Mouse (Mus musculus) left cerebral cortex, adult 18-20 months (tissue): ENCODE results near the gene 1700013F07Rik. TPM values are rescaled to one million over a fixed set of nuclear protein-coding genes. Genes with fewer than 3 reads are reported as not detected.
"Not testable (repeated sequence)": the region's sequence is repeated elsewhere in the genome, so short reads cannot be mapped to it uniquely, and the experiment has no call there.

ENCODE experiments used
- DNase-seq, 2 experiments: peaks; one replicate each; pipeline ENCODE4 v3.0.0; 2021 to 2022; ENCODE audit warnings: low spot score in 2 of 2, mixed read lengths in 1 of 2
- total RNA-seq, 2 experiments: library from RNA; stranded (reverse); gene quantifications; 2 replicates each; pipeline ENCODE4 v1.2.3; 2021

The 1700013F07Rik gene
- total RNA-seq, 2 experiments from 2014 or later = 1.00 to 2.8 TPM

DNA sequence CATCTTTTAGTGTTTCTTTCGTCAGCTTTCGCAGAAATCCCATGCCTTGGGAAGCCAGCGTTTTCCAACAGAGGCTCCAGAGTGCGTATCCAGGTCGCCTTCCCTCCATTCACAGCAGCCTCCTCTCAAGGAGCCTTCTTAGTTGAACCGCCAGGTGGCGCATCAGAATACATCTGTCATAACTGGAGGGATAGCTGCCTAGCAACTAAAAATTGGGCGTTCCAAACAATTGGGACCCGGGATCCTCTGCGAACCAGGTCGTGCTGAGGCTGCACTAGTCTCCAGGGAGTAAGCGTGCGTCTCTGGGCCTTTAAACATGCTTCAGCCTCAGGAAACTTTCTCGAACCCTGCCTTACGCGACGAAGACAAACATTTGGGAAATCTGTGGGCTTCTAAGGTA is 3.4 kb downstream of the 1700013F07Rik start:
- peak; percentile 92 to 93 for DNase-seq

DNA sequence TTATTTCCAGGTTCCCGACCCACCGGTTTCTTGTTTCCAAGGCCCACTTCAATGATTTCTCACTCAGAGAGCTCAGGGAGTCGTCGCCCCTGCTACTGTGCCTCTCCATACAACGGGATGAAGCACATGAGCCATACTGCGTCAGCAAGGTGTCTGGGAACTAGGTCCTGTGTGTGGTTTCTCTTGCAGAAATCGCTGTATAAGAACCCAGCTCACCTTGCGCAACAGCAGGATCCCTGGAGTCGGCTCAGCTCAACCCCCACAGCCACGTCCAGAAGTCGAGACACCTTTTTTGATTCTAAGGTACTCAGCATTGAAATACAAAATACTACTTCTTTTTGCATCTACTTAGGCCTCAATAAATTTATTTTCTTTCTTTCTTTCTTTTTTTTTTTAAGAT is 8.3 kb downstream of the 1700013F07Rik start:
- DNase-seq = no peak

DNA sequence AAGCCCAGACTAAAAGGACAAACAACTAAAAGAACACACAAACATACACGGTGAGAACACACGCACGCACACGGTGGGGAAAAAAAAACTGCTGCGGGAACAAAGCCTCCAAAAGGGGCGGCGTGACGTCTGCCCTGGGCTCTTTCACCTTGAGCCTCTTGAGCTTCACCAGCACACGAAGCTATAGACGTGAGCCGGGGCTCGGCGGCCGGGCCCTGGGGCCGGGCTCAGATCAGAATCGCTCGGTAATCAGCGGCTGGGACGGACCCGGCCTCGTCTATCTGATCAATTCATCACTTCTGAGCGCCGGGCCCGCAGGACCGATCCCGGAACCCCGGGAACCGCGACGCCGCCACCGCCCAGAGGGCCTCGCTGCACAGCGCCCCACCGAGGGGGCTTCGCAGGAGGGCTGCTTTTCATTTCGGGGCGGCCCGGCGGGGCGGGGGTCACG is 20.2 kb downstream of the 1700013F07Rik start:
- peak; percentile 21 to 39 for DNase-seq

DNA sequence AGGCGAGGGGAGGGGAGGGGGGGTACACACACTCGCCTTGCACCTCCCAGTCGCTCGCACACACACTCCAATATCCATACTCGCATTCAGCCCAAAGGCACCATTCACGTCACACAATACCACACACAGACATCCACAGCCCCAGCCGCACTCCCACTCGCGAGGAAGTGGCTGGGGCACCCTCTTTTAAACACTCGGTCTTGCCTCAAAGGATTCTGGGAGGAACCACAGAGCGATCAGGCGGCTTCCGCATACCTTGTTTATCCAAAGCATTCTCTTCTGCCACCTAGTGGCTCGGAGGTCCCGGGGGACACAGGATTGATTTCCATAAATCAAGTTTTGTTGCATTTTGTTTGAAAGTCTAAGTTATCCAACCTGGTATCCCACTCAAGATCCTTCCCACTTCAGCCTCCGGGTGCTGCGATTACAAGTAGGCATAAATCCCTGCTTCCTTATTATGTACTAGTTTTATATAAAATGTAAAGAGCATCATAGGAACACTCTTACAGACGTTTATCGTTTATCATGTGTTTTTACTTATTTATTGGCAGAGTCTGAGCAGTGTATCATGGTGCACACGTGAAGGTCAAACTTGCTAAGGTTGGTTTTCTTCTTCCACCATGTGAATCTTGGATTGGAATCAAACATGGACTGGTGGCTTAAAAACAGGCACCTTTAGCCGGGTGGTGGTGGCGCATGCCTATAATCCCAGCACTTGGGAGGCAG is 20.8 kb downstream of the 1700013F07Rik start:
- DNase-seq = peak; percentile 93 to 96

DNA sequence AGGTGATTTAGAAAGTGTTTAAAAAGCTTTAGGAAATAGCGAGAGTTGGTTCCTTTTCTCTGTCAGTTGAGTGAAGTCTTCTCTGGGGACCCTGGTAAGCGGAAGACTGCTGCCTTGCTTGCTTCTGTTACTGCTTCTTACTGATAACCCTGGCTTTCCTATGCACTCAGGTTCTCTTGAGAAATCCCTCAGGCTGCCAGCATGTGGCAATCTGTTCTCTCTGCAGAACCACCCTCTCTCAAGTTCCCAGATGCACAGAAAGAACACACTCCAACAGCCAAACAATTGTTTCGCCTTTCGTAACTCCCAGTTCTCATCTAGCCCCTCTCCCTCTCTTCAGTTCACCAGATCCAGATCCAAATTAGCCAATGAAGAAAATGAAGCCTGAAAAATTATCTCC is 23.9 kb downstream of the 1700013F07Rik start:
- no peak for DNase-seq

DNA sequence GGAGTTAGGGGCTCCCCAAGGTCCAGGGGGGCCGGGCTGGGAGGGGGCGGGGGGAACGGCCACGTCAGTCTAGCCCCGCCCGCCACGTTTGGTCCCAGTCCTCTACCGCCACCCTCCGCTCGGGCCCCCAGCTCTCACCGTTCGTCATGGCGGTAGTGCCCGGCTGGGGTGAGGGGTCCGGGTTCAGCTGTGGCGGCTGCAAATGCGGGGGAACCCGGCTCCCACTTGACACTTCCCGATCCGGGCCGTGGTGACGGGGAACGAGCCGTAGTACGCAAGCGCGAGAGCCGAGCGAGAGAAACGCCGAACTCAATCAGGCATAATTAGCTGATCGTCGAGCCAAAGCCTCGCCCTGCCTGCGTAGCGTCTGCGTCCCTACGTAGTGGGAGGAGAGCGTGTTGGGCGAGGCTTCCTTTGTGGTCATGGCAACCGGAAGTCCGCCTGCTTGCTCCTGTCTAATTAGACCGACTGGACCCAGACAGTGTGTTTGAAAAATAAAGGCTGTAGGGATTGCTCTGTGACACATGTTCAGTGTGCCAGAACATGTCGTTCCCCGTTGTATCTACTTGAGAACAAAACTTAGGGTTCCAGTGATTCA is 28.3 kb downstream of the 1700013F07Rik start, which contains the start of gene Tmem167b:
Tmem167b (minus strand) TSS at position 334 of the 598 bp plus-strand sequence.
- DNase-seq = peak; percentile 98

DNA sequence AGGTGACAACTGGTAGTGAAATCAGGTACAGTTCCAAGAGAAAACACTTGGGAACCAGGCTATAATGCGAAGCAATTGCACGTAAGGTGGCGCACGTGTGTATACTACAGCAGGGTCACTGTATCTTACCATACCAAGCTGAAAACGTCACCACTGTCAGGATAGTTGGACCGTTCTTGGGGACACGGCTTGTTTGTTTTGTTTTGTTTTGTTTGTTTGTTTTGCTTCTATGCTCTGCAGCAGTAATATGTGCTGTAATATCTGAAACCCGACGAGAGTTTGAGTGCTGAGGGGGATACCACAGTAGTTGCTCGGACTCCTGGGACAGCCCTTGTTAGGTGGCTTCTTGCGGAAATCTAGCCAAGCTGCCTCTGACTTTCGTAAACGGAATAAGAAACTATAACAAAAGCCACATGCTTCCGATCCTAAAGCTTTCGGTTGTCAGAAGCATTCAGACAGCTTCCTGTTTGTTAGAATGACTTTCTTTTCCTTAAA is 28.9 kb downstream of the 1700013F07Rik start:
- DNase-seq = no peak

DNA sequence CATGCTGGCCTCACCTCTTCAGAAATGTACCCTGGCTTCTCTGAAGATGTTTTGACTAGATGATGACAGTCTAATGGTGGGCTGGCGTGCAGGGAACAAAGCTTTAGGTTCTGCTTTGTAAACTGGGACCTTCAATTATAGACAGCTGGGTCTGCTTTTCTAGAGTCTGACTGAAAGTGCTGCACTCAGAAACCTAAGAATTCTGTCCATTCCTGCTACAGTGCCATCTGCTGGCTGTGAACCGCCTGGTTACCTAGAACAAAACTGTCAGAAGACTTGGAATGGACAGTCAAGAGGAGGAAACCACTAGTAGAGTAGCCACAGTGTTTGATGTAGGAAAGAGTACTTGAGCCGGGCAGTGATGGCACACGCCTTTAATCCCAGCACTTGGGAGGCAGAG is 29.4 kb downstream of the 1700013F07Rik start:
- peak; percentile 80 to 81 for DNase-seq

DNA sequence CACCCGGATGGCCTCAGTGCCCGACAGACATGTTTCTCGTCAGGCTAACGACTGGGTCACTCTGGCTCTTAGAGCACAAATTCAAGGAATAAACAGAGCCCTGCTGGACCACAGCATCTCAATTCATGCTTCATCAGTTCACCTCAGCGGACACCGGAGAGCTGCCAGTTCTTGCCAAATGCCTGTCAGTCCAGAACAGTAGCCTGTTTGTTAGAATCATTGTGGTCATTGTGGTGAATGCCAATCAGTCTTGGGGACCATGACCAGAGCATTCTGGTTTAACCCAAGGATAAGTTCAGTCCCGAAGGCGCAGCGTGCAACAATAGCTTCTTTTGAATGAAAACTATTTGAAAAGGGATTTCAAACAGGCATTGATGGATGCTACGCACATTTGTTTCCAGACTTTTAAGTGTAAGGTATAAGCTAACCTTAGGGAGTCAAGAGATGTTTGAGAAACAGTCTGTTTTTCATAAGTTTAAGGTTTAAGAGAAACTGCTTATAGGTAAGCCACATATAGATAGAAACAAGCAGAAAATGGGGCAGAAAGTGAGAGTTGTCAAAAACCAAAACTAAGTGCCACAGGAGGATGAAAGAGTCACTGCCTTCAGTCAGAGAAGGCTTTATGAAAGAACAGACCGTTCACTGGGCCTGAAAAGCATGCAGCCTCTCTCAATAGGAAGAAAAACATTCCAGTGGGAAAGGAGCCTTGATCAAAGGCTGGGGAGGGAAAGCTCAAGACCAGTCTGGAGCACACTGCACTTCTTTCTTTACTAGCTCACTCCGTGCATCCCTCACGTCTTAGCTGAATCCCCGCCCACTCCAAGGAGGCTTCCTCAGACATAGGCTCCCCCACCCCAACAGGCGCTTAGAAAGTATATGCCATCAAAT is 34.3 kb downstream of the 1700013F07Rik start:
- DNase-seq = no peak

DNA sequence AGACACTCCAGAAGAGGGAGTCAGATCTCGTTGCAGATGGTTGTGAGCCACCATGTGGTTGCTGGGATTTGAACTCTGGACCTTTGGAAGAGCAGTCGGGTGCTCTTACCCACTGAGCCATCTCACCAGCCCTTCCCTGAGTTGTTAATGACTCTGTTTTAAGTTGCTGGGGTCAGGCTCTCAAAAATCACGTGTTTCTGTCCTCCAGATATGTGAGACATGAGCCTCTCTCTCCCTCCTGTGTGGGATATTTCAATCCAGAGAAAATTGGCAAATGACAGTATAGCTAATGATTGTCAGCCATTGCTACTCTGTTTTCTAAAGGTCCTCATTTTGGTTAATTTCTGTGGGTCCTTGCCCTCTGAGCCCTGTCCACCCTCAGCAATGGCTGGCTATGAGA is 35.7 kb downstream of the 1700013F07Rik start:
- DNase-seq = not testable (repeated sequence)

DNA sequence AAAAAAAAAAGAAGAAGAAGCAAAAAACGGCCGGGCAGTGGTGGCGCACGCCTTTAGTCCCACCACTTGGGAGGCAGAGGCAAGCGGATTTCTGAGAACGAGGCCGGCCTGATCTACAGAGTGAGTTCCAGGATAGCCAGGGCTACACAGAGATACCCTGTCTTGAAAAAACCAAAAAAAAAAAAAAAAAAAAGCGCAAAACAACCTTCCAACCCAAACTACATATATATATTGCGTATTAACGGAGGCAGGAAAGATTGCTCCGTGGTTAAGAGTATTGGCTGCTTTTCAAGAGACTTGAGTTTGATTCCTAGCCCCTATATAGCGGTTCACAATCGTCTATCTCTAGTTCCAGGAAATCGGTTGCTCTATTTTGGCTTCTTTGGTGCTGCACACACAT is 36.9 kb downstream of the 1700013F07Rik start:
- DNase-seq = no peak

DNA sequence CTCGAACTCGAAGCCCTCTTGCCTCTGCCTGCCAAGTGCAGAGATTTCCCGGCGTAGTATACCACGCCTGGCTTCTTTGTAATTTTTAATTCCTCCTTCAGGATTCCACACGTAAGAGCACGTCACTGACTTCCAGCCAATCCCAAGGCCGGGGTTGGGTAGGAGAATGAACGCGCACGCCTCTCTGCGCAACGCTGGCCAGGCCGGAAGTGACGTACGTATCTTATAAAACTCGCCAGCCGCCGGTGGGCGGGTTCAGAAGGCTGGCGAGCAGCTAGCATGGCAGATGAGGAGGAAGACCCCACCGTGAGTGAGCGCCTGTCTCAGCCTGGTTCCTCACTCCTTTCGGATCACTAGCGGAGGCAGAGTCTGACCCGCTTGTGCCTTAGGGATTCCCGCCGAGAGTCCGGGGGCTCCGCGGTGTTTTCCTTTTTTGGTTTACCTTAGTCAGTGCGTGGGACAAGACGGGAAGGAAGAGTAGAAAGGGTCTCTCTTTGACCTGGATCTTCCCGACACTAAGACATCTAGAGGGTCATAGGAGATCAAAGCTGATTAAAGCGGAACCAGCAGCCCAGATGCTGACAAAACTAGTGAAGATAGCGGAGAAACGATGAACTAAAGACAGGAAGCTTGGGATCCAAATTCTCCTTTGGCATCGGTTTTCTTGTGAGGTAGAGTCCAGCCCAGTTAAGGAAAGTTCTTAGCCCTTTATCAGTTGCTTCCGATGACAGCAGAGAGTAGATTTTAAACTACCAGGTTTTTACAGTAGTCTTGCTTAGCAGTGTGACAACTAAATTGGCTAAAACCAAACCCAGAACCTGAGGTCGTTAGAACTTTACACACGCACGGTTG is 37.7 kb downstream of the 1700013F07Rik start, which contains the start of gene Taf13:
Taf13 (plus strand) TSS at position 256 of the 852 bp plus-strand sequence.
- peak; percentile 97 to 98 for DNase-seq

DNA sequence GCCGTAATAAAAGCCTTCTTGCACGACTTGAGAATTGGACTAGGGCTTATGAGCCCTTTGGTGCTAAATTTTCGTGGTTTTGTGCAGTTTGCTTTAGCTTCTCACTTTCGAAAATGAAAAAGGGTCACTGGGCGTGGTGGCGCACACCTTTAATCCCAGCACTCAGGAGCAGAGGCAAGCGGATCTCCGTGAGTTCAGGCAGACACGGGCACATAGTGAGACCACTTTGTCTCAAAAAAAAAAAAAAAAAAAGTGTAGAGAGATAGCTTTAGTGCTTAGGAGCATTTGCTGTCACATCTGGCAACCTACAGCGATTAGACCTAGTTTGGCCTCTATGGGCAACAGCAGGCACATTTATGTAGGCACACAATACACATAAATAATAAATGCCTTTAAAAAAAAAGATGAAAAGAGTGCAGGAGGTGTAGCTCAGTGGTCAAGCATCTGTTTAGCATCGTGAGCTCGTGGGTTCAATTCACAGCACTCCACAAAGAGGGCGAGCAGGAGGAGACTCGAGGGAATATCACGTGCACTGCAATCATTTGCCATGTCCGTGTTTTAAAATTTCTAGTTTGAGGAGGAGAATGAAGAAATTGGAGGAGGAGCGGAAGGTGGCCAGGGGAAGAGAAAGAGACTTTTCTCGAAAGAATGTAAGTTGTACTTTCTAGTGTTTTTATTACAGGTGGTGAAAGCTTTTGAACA is 38.5 kb downstream of the 1700013F07Rik start:
- DNase-seq = no peak

DNA sequence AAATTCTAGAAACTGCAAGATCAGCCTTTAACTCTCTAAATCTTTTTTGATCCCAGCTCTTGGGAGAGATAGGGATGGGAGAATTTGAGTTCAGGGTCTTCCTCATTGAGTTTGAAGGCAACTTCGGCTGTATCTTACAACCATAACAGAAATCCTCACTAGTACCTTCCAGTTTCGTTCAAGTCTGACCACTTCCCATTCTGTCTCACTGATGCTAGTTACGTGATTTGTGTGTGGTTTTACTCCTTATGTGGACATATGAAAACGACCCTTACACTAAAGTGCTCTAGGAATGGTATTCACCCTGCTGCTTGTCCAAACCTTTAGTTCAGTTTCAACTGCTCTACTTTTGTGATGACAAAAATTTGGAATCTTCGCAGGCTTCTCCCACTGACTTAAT is 40.1 kb downstream of the 1700013F07Rik start:
- DNase-seq = no peak

DNA sequence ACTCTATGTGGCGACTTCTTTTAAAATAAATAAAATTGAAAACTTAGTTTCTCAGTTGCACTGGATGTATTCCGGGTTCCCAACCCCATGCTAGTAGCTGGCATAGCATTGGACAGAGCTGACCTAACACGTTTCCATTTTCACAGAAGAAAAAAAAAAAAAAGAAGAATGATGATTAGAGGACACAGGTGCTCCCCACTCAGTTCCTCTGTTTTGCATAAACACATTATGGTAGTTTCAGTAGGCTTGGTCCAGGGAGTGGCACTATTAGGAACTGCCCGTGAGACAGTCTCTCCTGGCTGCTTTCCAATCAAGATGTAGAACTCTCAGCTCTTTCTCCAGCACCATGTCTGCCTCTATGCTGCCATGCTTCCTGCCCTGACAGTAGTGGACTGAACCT is 50.6 kb downstream of the 1700013F07Rik start:
- no peak for DNase-seq

DNA sequence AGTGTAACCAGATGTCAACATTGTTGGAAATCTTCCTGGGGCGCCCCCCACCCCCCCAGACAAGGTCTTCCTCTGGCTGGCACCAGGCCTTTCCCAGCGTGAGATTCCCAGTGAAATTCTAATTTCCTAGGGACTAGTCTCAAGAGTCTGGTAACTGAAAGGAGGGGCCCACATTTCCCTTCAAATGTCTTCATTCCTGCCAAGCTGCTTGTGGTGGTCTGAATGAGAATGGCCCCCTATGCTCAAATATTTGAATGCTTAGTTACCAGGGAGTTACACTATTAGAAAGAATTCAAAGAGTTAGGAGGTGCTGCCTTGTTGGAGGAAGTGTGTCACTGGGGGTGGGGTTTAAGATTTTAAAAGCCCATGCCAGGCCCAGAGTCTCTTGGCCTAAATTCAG is 54.5 kb downstream of the 1700013F07Rik start:
- DNase-seq = no peak

DNA sequence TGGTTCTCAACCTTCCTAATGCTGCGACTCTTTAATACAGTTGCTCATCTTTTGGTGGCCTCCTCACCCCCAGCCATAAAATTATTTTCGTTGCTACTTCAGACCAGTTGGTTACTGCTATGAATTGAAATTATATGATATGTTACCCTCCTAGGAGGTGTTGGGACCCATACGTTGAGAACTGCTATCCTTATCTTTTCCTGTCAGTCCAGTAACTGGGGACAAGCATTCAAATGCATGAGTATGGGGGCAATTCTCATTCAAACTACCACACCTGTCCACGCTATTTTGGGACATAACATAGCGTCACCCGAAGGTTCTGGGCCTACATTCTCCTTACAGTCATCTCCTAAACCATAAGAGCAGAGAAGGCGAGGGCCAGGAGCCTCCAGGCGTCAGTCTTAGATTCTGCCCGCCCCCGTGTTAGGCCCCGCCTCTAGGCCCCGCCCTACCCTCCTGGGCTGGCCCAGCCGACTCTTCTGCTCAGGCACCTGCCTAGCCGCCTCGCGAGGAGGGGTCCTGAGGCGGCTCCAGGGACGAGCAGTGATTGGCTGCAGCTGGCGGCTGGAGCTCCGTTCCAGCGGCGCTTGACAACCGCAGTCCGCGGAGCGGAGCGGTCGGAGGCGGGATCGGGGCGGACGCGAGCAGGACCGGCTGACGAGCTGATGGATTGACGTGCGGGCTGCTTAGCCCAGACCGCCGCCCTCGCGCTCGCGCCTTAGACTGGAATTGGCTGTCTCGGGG is 57.0 kb downstream of the 1700013F07Rik start, which contains the start of gene Wdr47:
Wdr47 (plus strand) TSS at position 494 of the 744 bp plus-strand sequence.
- DNase-seq = peak; percentile 94 to 97

DNA sequence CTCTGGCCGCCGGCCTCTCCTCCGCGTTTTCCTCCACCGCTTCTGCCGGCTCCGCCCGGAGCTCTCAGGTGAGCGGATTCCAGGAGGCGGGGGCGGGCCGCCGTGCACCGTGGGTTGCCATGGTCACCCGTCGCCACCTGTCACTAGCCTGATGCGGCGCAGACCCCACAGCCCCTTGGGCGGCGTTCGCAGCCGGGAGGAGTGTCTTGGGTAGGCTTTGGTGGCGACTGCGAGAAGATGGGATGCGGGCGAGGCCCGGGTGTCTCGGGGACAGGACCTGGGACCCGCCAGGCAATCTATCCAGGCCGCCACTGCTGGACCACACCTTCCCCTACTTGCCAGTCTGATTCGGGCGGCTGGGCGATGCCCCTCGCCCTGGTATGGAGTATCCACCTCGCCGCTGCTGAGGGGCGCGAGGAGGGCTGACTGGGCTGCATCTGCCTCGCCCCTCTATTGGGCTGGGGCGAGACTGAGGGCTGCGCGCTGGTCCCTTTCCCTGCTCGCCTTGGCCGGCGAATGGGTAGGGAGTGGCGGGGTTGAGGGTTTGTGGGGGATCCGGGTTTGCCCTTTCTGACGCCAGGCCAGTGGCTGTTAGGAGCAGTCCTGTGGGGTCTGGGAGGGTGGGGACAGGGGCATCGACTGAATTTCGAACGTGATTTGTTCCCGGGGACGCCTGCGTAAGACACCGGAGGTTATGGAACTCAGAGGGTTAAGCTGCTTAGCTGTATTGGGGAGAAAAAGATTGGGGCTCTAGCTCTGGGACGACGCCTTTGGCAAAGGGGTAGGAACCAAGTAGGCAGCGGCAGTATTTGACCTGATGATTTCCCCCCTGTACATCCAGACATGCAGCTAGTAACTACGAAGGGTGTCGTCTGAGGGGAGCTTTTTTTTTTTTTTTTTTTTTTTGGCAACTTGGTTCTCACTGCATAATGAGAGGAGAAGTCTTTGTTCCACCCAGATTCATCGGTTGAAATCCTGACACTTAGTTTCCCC is 57.9 kb downstream of the 1700013F07Rik start:
- peak in 1 of 2 experiments; percentile 22 for DNase-seq
